Mouse (Mus musculus) thymus, postnatal 10 days (tissue): ENCODE results near the gene Clcn6.

Experiments used
- DNase-seq, 2 experiments: peaks; one replicate each; pipeline ENCODE4 v3.0.0; 2021; ENCODE audit warnings: low spot score in 2 of 2

Clcn6 gene

GRCm38 (mm10) chr4:148038600-148039253 is at the start of gene Clcn6, which contains the start of gene Mthfr:
Clcn6 (minus strand) TSS chr4:148038821.
Mthfr (plus strand) TSS chr4:148039077.
- peak; percentile 98 to 99 for DNase-seq

- peak; percentile 94 to 96 for DNase-seq
These were observed 49.4 kb upstream of the Clcn6 start, which contains the start of gene Agtrap for GRCm38 (mm10) chr4:148087907-148088527. Agtrap (minus strand) TSS chr4:148088031.

- DNase-seq = peak in 1 of 2 experiments; percentile 28
These were observed 48.7 kb upstream of the Clcn6 start for GRCm38 (mm10) chr4:148087091-148087906.

- DNase-seq = no peak
These were observed 47.3 kb upstream of the Clcn6 start for GRCm38 (mm10) chr4:148085907-148086305.

GRCm38 (mm10) chr4:148085131-148085906 is 46.7 kb upstream of the Clcn6 start:
- DNase-seq = peak; percentile 57 to 62

GRCm38 (mm10) chr4:148084261-148084714 is 45.7 kb upstream of the Clcn6 start:
- no peak for DNase-seq

GRCm38 (mm10) chr4:148083176-148083899 is 44.7 kb upstream of the Clcn6 start:
- DNase-seq = peak; percentile 54 to 64

- peak; percentile 68 to 77 for DNase-seq
These were observed 43.8 kb upstream of the Clcn6 start for GRCm38 (mm10) chr4:148082257-148083044.

GRCm38 (mm10) chr4:148081201-148081600 is 42.6 kb upstream of the Clcn6 start:
- no peak for DNase-seq

- DNase-seq = no peak
These were observed 42.0 kb upstream of the Clcn6 start for GRCm38 (mm10) chr4:148080597-148080973.

GRCm38 (mm10) chr4:148079944-148080596 is 41.4 kb upstream of the Clcn6 start:
- DNase-seq = no peak

GRCm38 (mm10) chr4:148079212-148079611 is 40.6 kb upstream of the Clcn6 start:
- no peak for DNase-seq

GRCm38 (mm10) chr4:148075881-148076280 is 37.3 kb upstream of the Clcn6 start:
- DNase-seq = no peak

- DNase-seq = peak; percentile 58 to 79
These were observed 36.6 kb upstream of the Clcn6 start for GRCm38 (mm10) chr4:148075259-148075658.

GRCm38 (mm10) chr4:148074521-148075189 is 36.0 kb upstream of the Clcn6 start:
- DNase-seq = no peak

GRCm38 (mm10) chr4:148071508-148071907 is 32.9 kb upstream of the Clcn6 start:
- DNase-seq = no peak

GRCm38 (mm10) chr4:148069602-148070218 is 31.1 kb upstream of the Clcn6 start:
- DNase-seq = no peak

GRCm38 (mm10) chr4:148067346-148067745 is 28.7 kb upstream of the Clcn6 start:
- no peak for DNase-seq

- no peak for DNase-seq
These were observed 27.8 kb upstream of the Clcn6 start for GRCm38 (mm10) chr4:148066401-148066744.
